Mouse (Mus musculus): ENCODE results near the gene Cbwd1.

Cbwd1 gene

GRCm38 (mm10) chr19:24961172-24961962 is at the start of gene Cbwd1:
Gene Cbwd1, minus strand, starts transcription at chr19:24961610.
- DNase-seq (ENCODE audit: low spot score in 2 of 2): peak; percentile 98

- no peak for DNase-seq (ENCODE audit: low spot score in 2 of 2)
Measured at GRCm38 (mm10) chr19:25008509-25008908, 47.1 kb upstream of the Cbwd1 start.

- no peak for DNase-seq (ENCODE audit: low spot score in 2 of 2)
Measured at GRCm38 (mm10) chr19:25006686-25007085, 45.3 kb upstream of the Cbwd1 start.

DNA sequence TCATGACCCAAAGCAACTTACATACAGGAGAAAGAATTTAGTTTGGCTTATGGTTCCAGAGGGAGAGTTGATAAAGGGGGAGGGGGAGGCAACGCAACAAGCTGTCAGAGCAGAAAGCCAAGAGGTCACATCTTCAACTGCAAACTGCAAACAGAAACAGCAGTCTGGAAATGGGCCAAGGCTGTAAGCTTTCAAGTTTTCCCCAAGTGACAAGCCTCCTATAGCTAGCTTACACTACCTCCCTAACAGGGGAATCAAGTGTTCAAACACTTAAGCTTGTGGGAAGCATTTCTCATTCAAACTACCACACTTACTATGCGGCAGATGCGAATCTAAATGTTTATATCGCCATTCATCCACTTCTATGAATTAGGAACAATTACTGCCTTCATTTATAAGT is 42.4 kb upstream of the Cbwd1 start:
- DNase-seq (ENCODE audit: low spot score in 2 of 2): peak in 1 of 2 experiments; percentile 17

- DNase-seq (ENCODE audit: low spot score in 2 of 2): peak; percentile 35 to 45
Measured at GRCm38 (mm10) chr19:25002828-25003227, 41.4 kb upstream of the Cbwd1 start.

- no peak for DNase-seq (ENCODE audit: low spot score in 2 of 2)
Measured at GRCm38 (mm10) chr19:25002032-25002431, 40.6 kb upstream of the Cbwd1 start.

GRCm38 (mm10) chr19:25000153-25000552 is 38.7 kb upstream of the Cbwd1 start:
- DNase-seq (ENCODE audit: low spot score in 2 of 2): no peak

- DNase-seq (ENCODE audit: low spot score in 2 of 2): peak; percentile 58 to 69
Measured at GRCm38 (mm10) chr19:24999201-24999886, 37.9 kb upstream of the Cbwd1 start, which contains the start of gene Dock8. Gene Dock8, plus strand, starts transcription at chr19:24999534.

DNA sequence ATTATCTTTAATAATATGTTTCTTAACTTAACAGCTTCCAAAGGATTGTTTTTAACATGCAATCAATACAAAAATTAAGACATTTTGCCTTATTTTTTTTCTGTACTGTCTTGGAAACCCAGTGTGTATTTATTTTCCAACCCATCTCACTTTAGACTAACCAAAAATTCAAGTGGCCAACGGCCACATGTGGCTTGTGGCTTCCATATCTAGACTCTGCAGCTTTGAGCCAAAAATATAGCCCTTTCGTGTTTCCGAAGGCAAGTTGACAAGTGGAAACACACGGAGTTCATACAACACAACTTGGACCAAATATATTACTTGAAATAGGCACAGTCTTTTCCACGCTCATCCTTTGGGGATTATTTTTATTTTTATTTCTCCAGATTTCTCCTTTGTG is 37.2 kb upstream of the Cbwd1 start:
- no peak for DNase-seq (ENCODE audit: low spot score in 2 of 2)

DNA sequence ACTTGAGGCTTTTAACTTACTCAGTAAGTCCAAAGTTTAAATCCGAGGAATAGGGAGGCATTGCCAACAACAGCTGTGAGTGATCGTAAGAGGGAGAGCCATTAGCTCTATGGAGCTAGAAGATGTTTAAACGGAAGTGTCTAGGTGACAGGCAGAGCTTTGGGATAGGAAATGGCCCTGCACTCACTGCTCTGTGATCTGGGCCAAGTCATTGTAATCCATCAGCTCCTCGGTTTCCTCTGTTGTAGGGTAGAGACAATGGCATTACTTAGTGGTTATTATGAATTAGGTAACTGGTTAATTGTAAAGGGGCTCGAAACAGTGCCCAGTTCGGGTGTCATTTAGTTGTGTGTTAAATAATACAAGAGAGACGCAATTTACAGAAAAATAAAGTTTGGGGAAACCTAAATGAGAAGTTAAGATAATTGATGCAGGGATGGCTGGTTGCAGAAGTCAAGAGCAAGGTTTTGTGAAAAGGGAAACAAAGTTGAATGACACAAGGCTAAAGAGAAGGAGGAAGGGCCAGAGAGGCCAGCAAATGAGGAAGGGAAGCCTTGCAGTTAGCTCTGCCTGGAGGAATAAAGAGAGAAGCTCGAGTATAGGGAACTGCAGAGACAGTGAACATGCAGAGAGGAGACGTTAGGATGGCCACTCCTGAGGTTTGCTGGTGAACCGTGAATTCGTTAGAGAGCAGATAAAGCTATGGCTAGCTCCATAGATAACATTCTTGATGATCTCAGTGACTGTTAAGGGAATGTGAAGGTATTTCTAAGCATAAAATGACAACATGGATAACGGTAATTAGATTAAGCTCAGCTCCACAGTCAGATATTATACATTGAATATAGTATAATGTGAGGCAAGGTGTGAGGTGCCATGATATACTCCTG is 35.6 kb upstream of the Cbwd1 start:
- no peak for DNase-seq (ENCODE audit: low spot score in 2 of 2)

DNA sequence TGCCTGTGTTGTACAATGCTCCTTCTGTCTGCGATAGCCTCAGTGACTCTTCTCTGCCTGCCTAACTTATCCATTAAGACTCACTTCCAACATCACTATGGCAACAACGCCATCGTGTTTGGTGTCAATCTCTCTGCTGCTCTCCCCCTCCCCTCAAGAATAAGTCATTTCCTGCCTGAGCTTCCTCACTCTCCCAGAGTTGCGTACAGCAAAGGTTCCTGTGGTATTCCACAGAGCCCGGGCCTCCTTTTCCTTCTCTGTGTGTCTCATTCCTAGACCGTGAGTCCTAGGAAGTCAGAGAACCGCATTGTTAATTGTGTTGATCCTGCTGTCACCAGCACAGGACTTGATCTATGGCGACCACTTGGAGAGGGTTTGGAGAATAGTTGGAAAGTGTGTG is 33.5 kb upstream of the Cbwd1 start:
- no peak for DNase-seq (ENCODE audit: low spot score in 2 of 2)

- DNase-seq (ENCODE audit: low spot score in 2 of 2): no peak
Measured at GRCm38 (mm10) chr19:24993526-24993925, 32.1 kb upstream of the Cbwd1 start.

DNA sequence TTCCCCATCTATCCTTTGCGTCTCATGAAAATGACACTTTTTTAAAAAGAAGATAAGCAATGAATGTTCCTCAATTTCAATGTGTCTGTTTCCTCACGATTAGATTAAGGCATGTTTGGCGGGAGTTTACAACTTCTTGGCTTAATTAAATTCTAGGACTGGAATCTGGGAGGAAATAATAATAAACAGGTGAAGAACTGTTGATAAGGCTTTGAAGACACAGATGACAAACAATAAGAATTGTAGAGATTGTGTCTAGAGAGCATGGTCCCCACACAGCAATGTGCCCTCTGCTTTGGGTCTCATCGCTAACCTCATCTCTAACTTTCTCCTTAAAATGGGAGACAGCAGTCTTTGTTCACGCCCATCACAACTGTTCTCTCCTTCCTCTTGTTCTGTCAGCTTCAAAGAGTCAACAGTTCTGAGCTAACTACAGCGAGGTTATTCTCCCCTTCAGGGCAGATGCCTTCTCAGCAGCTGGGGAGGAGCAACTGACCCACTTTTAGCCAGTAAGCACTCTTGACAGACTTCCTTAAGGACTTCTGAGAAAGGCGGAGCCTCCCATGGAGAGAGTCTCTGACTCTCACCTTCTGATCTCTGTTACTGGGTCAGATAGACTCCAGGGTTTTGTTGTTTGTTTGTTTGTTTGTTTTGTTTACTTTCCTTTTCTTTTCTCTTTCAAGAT is 28.9 kb upstream of the Cbwd1 start:
- DNase-seq (ENCODE audit: low spot score in 2 of 2): no peak

DNA sequence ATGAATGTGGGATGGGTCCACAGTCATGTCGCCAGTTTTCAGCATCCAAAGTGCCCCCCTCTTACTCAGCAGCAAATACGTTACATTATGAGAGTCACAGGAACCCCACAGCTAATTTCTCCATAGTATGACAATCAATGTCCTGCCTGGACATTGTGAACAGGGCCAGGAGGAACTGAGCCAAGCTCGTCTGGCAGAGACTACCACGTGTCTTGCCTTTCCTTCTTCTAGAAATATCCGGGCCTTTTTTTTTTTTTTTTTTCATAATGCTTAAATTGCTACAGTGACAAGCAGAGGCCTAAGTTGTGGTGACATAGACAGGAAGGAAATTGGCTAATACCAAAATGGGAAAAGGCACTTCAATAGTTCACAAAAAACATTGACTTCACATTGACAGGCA is 27.4 kb upstream of the Cbwd1 start:
- no peak for DNase-seq (ENCODE audit: low spot score in 2 of 2)

DNA sequence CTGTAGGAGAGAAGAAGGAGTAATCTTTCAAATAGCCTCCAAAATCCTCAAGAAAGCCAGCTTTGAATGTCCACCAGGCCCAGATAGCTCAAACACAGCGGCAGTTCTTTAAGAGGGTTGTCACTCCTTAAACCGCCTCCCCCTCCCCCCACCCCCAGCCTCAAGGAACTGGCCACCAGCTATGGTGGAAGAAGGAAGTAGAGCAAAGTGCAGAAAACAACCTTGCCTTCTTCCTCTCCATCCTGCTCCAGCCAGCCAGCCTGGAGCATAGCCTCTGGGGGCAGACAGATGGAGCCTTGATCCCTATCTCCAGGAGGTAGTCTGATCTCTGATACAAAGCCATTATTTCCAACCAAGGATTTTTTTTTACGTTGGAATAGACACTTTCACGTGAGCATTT is 25.9 kb upstream of the Cbwd1 start:
- no peak for DNase-seq (ENCODE audit: low spot score in 2 of 2)

DNA sequence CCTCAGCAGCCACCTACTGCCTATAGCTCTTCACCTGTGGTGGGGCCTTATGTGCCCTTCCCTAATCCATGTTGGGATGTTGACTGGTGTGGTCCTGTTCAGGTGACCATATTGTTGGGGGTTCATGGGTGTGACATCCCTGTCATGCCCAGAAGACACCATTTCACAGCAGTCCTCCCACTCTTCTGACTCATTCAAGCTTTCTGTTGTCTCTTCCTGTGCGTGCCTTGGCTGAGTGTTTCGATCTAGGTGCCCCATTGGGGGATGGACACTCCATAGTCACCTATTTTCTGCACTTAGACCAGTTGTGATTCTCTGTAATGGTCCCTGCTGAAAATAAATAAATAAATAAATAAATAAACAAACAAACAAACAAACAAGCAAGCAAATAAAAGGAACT is 23.6 kb upstream of the Cbwd1 start:
- no peak for DNase-seq (ENCODE audit: low spot score in 2 of 2)

GRCm38 (mm10) chr19:24983857-24984498 is 22.6 kb upstream of the Cbwd1 start:
- DNase-seq (ENCODE audit: low spot score in 2 of 2): peak in 1 of 2 experiments; percentile 44

- DNase-seq (ENCODE audit: low spot score in 2 of 2): no peak
Measured at GRCm38 (mm10) chr19:24983050-24983449, 21.6 kb upstream of the Cbwd1 start.

DNA sequence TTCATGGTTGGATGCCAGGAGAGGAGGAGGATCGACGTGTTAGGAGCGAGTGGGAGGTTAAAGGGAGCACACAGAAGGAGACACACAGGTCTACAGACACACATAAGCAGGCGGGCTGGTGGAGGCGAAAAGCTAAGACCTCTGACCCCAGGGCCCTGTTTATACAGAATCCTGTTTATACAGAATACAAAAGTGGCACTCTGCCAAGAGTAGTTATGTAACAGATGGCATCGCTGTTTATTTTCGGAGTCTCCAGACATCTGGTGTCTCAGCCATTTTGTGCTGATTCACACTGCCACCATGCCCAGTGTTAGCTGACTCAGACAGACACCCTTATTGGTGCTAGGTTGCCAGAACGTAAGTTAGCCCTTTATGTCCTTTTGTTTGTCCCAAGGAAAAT is 19.9 kb upstream of the Cbwd1 start:
- DNase-seq (ENCODE audit: low spot score in 2 of 2): no peak

DNA sequence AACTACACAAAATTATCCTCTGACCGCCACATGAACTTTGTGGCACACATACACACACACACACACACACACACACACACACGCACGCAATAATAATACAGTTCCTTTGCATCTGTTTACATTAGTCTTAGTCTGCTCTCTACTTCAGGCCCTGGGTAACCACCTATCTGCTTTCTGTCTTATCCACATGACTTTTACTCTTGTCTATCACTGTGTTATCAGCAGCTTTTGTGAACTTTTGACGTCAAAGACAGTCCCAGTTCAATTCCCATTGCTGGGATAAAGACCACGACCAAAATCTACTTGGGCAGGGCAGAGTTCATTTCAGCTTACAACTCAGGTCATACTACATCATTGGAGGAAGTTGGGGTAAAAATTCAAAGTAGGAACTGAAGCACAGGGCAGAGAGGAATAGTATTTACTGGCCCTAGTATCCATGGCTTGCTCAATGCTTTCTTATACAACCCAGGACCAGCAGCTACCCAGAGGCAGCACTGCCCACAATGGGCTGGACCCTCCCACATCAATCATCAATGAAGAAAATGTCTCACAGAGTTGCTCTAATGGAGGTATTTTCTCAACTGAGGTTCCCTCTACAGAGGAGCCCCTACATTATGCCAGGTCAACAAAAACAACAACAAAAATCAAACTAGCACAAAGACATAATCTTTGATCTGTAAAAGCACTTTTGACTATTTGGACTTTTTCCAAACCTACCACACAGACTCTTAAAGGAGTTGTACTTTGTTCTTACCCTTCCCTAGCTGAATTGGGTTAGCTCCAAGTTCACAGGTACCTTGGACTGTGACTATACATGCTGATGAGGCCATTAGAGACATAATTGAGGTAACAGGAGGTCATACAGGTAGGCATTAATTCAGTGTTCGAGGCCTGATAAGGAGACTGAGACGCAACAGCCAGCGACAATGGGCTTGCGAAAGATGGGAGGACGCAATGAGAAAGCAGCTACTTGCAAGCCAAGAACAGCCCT is 17.7 kb upstream of the Cbwd1 start:
- DNase-seq (ENCODE audit: low spot score in 2 of 2): no peak

Data from natural killer cell, adult 2 months (primary cell).